Mouse (Mus musculus): ENCODE data around the gene Pabpc1l. TPM values are rescaled to one million over a fixed set of nuclear protein-coding genes. Genes with fewer than 3 reads are reported as not detected.

Pabpc1l gene
- total RNA-seq (2022) = under 1 TPM in 1 of 4 experiments, not detected in 3; 0.31 TPM

GRCm38 (mm10) chr2:164025150-164025549 is at the start of gene Pabpc1l:
Gene Pabpc1l, plus strand, starts transcription at chr2:164025450.
- no peak for DNase-seq (ENCODE audit: low spot score in 2 of 2)

GRCm38 (mm10) chr2:163976448-163976847 is 48.8 kb upstream of the Pabpc1l start:
- no peak for DNase-seq (ENCODE audit: low spot score in 2 of 2)

GRCm38 (mm10) chr2:163987233-163987632 is 38.0 kb upstream of the Pabpc1l start:
- no peak for DNase-seq (ENCODE audit: low spot score in 2 of 2)

GRCm38 (mm10) chr2:163992871-163993270 is 32.4 kb upstream of the Pabpc1l start:
- no peak for DNase-seq (ENCODE audit: low spot score in 2 of 2)

GRCm38 (mm10) chr2:163994654-163994976 is 30.6 kb upstream of the Pabpc1l start, which contains the start of gene Ywhab:
Gene Ywhab, plus strand, starts transcription at chr2:163994960.
- DNase-seq (ENCODE audit: low spot score in 2 of 2) = no peak

GRCm38 (mm10) chr2:163994977-163995862 is 30.0 kb upstream of the Pabpc1l start:
- DNase-seq (ENCODE audit: low spot score in 2 of 2) = peak; percentile 85 to 89

GRCm38 (mm10) chr2:163996275-163996674 is 29.0 kb upstream of the Pabpc1l start:
- DNase-seq (ENCODE audit: low spot score in 2 of 2) = no peak

GRCm38 (mm10) chr2:163996899-163997298 is 28.4 kb upstream of the Pabpc1l start:
- DNase-seq (ENCODE audit: low spot score in 2 of 2) = no peak

GRCm38 (mm10) chr2:163998981-163999380 is 26.3 kb upstream of the Pabpc1l start:
- DNase-seq (ENCODE audit: low spot score in 2 of 2) = no peak

GRCm38 (mm10) chr2:164002637-164003036 is 22.6 kb upstream of the Pabpc1l start:
- no peak for DNase-seq (ENCODE audit: low spot score in 2 of 2)

GRCm38 (mm10) chr2:164004503-164004902 is 20.7 kb upstream of the Pabpc1l start:
- no peak for DNase-seq (ENCODE audit: low spot score in 2 of 2)

- DNase-seq (ENCODE audit: low spot score in 2 of 2) = no peak
Measured at GRCm38 (mm10) chr2:164006932-164007331, 18.3 kb upstream of the Pabpc1l start.

- DNase-seq (ENCODE audit: low spot score in 2 of 2) = no peak
Measured at GRCm38 (mm10) chr2:164007547-164007946, 17.7 kb upstream of the Pabpc1l start.

GRCm38 (mm10) chr2:164007987-164008545 is 17.2 kb upstream of the Pabpc1l start:
- no peak for DNase-seq (ENCODE audit: low spot score in 2 of 2)

- DNase-seq (ENCODE audit: low spot score in 2 of 2) = no peak
Measured at GRCm38 (mm10) chr2:164009227-164009626, 16.0 kb upstream of the Pabpc1l start.

GRCm38 (mm10) chr2:164010496-164010895 is 14.8 kb upstream of the Pabpc1l start:
- DNase-seq (ENCODE audit: low spot score in 2 of 2) = no peak

GRCm38 (mm10) chr2:164010944-164011343 is 14.3 kb upstream of the Pabpc1l start:
- no peak for DNase-seq (ENCODE audit: low spot score in 2 of 2)

- DNase-seq (ENCODE audit: low spot score in 2 of 2) = no peak
Measured at GRCm38 (mm10) chr2:164015304-164015703, 9.9 kb upstream of the Pabpc1l start.

GRCm38 (mm10) chr2:164018910-164019309 is 6.3 kb upstream of the Pabpc1l start:
- no peak for DNase-seq (ENCODE audit: low spot score in 2 of 2)

GRCm38 (mm10) chr2:164019943-164020342 is 5.3 kb upstream of the Pabpc1l start:
- no peak for DNase-seq (ENCODE audit: low spot score in 2 of 2)

- no peak for DNase-seq (ENCODE audit: low spot score in 2 of 2)
Measured at GRCm38 (mm10) chr2:164022104-164022503, 3.1 kb upstream of the Pabpc1l start.

GRCm38 (mm10) chr2:164031147-164031546 is 5.9 kb downstream of the Pabpc1l start:
- DNase-seq (ENCODE audit: low spot score in 2 of 2) = no peak

GRCm38 (mm10) chr2:164032973-164033372 is 7.7 kb downstream of the Pabpc1l start:
- no peak for DNase-seq (ENCODE audit: low spot score in 2 of 2)
